Mouse (Mus musculus) spleen, embryonic (tissue): ENCODE measurements around the gene Gm8660.
"Not testable (repeated sequence)": the region's sequence is repeated elsewhere in the genome, so short reads cannot be mapped to it uniquely, and the experiment has no call there.

Source experiments
- CTCF ChIA-PET: fragments of 350-600 bp; sonication (Branson Sonifier 250); formaldehyde crosslinking; loops from one replicate; lab custom pipeline; 2022; lab: Charles Lee

Gene Gm8660

DNA sequence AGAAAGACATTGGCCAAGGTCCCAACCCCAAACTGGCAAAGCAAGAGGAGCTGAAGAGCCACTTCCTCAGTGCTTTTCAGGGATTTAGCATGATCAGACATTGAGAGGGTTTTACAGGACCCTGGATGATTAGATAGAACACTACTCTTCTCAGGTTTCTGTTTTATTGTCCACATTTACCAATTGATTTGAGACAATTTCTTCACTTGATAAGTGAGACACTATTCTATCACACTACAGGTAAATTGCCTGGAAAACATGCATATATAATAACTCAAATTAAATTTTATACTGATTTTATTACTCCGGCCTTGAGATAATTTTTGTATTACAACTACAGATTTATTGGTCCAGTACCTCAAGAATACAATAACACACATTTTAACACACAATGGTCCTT is at the start of gene Gm8660:
Gene Gm8660 (minus strand): TSS at position 101 of the 400 bp plus-strand sequence.
- CTCF ChIA-PET: not testable (repeated sequence)

DNA sequence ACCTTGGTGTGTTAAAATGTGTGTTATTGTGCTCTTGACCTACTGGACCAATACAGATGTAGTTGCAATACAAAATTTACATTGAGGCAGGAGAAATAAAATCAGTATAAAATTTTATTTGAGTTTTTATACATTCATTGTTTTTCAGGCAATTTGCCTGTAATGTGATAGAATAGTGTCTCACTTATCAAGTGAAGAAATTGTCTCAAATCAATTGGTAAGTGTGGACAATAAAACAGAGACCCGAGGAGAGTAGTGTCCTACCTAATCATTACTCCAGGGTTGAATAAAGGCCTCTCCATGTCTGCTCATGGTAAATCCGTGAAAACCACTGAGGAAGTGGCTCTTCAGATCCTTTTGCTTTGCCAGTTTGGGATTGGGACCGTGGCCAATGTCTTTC is 42.4 kb upstream of the Gm8660 start, which contains the start of gene Vmn1r148:
Gene Vmn1r148 (plus strand): TSS at position 301 of the 400 bp plus-strand sequence.
- CTCF ChIA-PET: not testable (repeated sequence)

GRCm38 (mm10) chr7:22329617-22330016 is 41.2 kb downstream of the Gm8660 start, which contains the start of gene Gm4187:
Gene Gm4187 (minus strand): TSS chr7:22329717.
- CTCF ChIA-PET: not testable (repeated sequence)
